Mouse (Mus musculus): ENCODE measurements around the gene Tcfl5.

- TF ChIP-seq CTCF (conservative IDR thresholded peaks at IDR 0.05 in 1 of 2, IDR thresholded peaks at IDR 0.05 in 1 of 2; ENCODE audit: low read depth in 2 of 2, low read length in 2 of 2) (no peak), EP300 (IDR thresholded peaks at IDR 0.05; ENCODE audit: low read length) (no peak), POLR2A (IDR thresholded peaks at IDR 0.05; ENCODE audit: low read depth, low read length) (peak; percentile 84), ZNF384 (IDR thresholded peaks at IDR 0.05; ENCODE audit: low read depth, low read length) (no peak), MXI1 (IDR thresholded peaks at IDR 0.05; ENCODE audit: low read depth, low read length) (peak; percentile 55; the same call in 1 of the 2 replicates), NELFE (IDR thresholded peaks at IDR 0.05; ENCODE audit: low read depth, low read length) (no peak), MEF2A (IDR thresholded peaks at IDR 0.05; ENCODE audit: borderline replicate concordance, low read depth, low read length) (peak; percentile 15; the same call in 1 of the 2 replicates), GABPA (IDR thresholded peaks at IDR 0.05; ENCODE audit: insufficient replicate concordance, low read depth, low read length) (no peak), HCFC1 (IDR thresholded peaks at IDR 0.05; ENCODE audit: low read depth, low read length) (peak; percentile 67), CHD1 (IDR thresholded peaks at IDR 0.05; ENCODE audit: low read depth, low read length) (no peak), BHLHE40 (IDR thresholded peaks at IDR 0.05; ENCODE audit: low read depth, low read length) (no peak)
Observed at GRCm38 (mm10) chr2:180589123-180589831, 53.2 kb downstream of the Tcfl5 start, which contains the start of gene Ogfr.

Data from CH12.LX (cell line).